Mouse (Mus musculus): ENCODE measurements at regions not wholly inside any gene's neighbourhood (a gene's known extent, or its start where the extent isn't known, plus 50 kb on each side); places are given as distances from the start of the nearest gene placed in this dataset.

DNA sequence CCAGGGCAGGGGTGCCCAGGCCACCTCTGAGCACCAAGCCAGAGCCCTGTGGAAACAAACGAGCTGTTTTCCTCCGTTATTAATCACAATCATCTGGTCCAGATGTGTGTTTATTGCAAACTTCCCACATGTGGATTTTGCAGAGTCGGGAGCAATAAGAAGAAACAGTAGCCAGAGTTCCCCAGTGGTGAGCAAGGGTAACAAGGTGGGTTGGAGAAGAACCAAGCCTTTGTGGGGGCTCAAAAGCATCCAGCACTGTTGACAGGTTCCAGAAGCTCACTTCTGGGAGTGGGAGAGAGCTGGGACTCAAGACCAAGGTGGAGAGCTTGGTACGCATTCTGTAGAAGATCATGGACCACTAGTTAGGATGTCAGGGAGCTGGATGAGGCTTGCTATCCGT lies 63.6 kb downstream of the Hif1an start:
- no peak for DNase-seq (ENCODE audit: low spot score in 2 of 2)

DNA sequence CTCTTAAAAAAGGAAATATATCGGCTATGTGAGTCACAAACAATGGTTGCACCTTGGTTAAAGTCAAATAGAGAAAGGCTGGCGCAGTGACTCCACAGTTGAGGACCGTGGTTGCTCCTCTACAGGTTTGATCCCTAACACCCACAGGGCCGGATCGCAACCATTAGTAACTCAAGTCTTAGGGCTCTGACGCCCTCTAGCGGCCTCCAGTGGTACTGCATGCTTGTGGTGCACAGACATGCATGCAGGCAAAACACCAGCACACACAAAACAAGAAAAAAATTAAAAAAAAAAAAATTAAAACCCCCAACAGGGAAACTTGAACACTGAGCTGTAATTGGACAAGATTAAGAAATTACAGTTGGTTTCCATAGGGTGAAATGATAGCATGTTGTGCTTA lies 67.1 kb downstream of the Hif1an start:
- no peak for DNase-seq (ENCODE audit: low spot score in 2 of 2)

DNA sequence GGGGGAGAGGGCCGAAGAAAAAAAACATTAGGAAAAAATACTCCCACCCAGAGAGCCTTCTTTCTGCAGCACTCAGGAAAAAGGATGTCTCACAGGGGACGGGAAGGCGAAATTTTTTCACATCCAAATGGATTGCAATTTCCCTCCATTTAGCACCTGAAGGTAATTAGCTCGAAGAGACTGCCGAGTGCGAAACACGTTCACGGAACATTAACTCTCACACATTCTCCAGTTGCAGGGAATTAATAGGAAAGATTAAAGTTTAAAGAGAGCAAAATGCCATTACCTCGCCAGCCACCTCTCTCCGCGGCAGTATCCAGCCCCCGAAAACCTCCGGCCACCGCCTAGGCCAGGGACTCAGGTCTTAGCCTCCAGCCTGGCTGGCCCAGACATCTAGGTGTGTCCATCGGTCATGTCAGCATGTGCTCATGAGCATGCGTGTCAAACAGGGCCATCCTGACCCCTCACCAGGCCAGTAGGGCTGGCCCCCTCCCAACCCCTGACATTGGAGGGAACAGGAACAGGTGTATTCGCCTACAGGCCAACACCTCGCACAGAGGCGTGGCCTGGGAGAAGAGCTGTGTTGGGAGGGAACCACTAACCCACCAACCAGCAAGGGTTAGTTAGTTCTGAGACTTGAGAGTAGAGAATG lies 68.8 kb downstream of the Hif1an start:
- no peak for DNase-seq (ENCODE audit: low spot score in 2 of 2)

DNA sequence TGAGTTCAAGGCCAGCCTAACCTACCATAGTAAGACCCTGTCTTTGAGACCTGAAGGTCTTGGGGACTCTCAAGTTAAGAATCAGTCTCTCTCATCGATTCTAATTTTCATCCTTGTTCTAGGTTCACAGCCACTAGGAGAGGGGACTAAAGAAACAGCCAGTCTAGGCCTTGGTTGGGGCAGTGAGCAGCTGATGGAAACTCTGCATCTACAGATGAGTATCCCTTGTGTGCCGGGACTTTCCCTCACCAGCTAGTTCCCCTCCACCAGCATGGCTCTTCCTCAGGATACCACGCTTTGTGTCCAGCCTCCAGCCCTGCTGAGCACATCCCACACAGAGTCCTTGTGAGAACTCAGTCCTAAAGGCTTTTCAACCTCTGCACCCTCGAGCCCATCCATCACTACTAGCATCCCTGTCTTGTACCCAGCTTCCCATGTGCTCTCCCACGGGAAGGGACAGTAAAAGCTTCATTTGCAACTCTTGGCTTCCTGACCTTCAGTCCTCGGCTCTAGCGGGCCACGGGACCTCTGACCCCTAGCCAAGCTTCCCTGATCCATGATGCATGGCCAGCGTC lies 74.6 kb downstream of the Hif1an start:
- no peak for DNase-seq (ENCODE audit: low spot score in 2 of 2)

DNA sequence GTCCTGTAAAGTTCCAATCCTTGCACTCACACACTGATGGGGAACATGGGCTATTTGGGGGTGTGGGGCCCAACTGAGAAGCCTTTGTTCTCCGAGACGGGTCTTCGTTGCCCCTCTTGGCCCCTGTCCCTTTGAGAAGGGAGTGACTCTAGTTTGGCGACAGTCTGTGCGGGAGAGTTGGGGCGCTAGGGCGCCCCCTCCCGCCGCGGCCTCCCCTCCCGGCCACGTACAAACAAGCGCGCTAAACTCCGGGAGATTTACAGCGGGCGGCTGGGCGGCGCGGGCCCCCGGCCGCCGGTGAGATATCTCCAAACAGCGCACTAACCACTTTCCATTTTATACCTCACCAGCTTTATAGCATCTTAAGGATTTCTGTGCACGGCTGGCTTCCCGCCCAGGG lies 77.4 kb downstream of the Hif1an start:
- DNase-seq (ENCODE audit: low spot score in 2 of 2), result no peak

DNA sequence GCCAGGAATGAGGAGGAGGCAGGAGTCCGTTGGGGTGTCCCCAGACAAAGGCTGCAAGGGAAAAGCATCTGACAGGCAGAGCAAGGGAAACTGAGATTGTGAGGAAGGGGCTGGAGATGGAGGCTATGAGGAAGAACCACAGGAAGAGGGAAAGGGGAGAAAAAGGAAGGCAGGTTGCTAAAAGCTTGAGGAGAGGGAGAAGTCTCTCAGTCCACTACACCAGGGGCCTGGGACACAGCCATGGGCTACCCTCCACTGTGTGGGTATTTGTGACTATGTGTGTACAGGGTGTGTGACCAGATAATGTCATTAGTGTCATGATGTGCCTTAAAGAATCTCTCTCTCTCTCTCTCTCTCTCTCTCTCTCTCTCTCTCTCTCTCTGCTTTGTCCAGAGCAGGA lies 77.9 kb downstream of the Hif1an start:
- no peak for DNase-seq (ENCODE audit: low spot score in 2 of 2)

DNA sequence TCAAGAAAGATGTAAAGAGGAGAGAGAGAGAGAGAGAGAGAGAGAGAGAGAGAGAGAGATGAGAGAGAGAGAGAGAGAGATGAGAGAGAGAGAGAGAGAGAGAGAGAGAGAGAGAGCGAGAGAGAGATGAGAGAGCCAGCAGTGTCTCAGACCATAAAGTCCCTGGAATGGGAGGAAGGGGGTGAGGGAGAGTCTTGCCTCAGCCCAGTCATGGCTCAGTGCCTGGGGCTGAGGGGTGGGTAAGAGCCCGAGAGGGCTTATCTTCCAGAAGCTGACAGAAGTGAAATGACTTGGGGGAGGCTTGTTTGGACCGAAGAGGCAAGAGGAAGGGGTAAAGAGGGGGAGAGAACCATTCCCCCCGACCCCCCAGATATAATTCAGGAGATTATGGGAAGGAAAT lies 79.6 kb downstream of the Hif1an start:
- no peak for DNase-seq (ENCODE audit: low spot score in 2 of 2)

DNA sequence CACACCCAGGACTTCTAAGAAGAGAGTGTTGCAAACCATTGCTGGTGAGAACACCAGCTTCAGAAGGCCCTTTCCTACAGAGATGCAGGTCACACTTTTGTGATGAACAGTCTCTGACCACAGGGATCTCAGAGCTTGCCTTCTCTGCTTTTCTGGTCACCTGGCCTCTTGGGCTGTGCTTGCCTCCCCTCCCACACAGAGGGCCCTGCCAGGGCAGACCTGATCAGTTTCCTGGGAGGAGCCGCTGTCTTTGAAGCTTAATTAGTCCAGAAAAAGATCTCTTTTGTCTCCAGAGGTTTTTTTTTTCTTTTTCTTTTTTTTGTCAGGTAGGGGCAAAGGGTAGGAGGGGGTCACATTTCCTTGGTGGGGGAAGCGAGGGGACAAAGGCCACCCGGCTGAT lies 81.7 kb downstream of the Hif1an start:
- no peak for DNase-seq (ENCODE audit: low spot score in 2 of 2)

DNA sequence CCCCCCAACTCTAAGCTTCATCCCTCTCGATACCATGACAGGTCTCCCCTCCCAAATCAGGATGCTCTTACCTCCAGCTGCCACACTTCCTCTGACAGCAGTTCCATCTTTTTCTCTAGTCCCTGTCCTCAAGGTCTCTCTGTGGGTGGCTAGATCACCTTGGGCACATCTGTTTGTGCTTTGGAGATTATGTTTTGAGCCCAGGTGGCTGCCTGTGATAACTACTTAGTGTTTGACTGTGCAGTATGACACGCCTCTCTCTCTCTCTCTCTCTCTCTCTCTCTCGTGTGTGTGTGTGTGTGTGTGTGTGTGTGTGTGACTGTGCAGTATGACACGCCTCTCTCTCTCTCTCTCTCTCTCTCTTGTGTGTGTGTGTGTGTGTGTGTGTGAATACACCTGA lies 82.3 kb downstream of the Hif1an start:
- no peak for DNase-seq (ENCODE audit: low spot score in 2 of 2)

DNA sequence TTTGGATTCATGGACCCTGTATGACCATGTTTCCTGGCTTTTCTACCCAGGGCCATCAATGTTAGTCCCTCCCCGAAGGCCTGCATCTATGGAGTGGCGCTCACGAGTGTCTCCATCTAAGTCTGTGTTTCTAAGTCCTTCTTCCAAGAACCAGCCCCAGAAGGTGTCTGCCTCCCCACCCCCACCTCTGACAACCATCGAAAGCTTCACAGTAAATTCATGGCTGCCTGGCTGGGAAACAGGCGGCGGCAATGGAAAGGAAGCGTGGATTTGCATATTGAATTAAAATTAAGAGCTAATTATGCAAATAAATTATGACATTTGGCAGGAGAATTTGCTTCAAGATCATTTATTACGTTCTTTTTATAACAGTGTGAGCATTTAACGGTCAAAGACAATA lies 83.9 kb downstream of the Hif1an start:
- no peak for DNase-seq (ENCODE audit: low spot score in 2 of 2)

DNA sequence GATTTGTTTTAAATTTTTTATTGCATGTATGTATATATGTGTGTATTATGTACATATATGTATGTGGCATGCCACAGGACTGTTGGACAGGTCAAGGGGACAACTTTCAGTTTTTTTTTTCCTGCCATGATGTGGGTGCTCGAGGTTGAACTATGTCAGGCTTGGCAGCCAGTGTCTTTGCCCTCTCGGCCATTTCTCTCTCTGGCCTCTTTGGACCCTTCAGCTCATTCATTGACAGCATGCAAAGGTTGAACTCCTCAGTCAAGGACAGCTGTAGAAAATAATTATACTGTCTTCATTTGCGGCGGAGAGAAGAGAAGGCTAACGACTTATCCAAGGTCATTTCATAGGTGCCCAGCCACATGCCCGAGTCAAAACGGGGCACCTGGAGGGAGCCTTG lies 86.6 kb downstream of the Hif1an start:
- DNase-seq (ENCODE audit: low spot score in 2 of 2), result no peak

DNA sequence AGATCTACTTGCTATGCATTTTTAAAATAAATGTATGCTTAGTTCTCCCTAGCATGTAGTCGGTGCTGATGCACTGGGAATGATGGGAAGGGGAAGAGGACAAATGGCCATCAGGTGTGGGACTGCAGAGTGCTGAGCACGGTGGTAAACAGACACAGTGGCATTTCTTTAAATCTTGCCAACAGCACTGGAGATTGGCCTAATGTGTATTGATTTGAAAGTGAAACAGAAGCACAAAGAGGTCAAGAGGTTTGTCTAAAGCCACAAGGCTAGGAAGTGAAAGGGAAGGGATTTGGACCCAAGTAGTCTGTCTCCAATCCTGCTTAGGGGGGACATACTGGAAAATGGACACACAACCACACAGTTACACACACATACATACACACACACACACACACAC lies 88.2 kb downstream of the Hif1an start:
- no peak for DNase-seq (ENCODE audit: low spot score in 2 of 2)

DNA sequence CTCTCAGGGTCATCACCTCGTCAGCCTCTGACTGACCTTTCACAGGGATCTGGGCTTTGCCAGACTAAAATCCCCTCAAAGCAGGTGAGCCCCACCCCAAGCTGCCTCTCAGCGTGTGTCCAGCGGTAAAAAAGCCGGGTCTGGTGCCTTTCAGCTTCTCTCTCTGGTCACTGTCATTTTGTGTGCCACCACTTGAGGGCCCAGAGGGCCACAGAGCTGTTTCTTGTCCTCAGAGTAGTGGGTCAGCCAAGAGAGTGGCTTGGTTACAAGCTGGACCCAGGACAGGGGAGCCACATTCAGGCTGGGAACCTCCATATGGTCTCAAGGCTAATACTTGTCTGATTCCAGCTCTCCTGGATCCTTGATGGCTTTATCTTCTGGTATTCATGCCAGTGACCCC lies 89.0 kb downstream of the Hif1an start:
- DNase-seq (ENCODE audit: low spot score in 2 of 2), result no peak

DNA sequence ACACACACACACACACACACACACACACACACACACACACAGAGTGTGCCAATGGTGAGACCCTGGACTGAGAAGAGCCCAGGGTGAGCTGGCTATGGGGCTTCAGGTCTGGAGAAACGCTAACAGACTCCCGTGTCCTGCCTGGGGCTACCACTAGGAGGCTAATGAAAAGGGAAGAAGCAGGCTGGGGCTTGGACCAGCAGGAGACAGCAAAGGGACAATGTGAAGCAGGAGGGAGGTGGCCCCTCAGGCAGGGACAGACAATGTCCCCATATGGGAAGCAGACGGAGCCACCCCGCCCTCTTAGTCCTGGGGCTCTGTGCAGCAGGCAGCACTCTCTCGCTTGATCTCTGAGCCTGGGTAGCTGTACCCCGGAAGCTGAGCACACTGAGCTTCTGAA lies 93.1 kb downstream of the Hif1an start:
- DNase-seq (ENCODE audit: low spot score in 2 of 2), result peak; percentile 22 to 23

DNA sequence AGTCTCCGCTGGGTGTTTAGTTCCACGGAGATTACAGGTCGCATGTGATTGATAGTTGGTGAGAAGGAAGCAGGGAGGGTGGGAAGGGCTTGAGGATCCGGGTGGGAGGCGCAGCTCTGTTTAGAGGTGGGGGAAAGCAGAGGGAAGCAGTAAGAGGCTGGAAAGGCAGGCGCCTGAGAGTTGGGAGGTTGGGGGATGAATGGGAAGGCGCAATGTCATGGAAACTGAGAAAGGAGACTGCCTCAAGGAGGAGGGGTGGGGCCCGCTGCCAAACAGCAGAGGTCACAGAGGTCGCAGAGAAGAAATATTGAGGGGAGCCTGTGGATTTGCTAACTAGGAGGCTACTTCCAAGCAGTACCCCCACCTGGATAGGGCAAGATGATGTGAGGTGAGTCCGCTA lies 96.5 kb upstream of the Pax2 start:
- no peak for DNase-seq (ENCODE audit: low spot score in 2 of 2)

DNA sequence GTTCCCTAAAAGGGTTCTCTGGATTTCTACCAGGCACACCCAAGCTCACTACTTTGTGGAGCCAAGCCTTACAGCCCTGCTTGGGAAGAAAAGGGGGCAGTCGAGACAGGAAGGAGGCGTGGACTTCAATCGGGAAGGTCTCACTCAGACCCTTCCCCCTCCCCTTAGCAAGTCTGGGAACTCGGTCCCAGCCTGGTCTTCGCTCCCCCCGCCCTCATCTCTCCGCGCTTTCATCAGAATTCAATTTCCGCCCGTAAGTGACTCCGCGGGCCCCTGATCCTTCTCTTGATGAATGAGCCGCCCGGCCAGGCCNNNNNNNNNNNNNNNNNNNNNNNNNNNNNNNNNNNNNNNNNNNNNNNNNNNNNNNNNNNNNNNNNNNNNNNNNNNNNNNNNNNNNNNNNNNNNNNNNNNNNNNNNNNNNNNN lies 86.3 kb upstream of the Pax2 start:
- DNase-seq (ENCODE audit: low spot score in 2 of 2), result no peak

DNA sequence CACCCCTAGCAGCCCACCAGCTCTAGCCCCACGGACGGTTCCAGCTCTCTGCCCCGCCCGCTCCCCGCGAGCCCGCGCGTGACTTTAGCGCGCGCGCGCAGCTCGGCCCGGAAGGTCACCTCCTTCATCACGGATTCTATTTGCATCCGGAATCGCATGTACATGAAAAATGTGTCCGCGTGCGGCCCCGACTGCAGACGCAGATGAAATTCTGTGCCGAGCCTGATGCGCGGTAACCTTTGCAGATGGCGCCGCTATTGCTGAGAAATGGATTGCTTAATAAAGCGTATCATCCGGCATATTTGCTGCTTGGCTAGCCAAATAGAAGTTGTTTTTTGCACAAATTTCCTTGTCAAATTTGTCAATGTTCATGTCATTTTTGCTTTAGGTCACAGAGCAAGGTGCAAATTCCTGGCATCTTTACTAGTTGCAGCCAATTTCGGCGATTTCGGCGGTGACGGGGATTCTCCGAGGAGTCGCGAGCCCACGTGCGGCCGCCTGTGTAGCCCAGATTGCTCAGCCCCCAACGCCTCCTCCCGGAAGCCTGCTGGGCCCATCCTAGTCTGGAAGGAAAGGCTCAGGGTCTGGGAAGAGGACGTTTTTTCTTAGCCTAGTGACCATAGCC lies 81.1 kb upstream of the Pax2 start:
- DNase-seq (ENCODE audit: low spot score in 2 of 2), result no peak

DNA sequence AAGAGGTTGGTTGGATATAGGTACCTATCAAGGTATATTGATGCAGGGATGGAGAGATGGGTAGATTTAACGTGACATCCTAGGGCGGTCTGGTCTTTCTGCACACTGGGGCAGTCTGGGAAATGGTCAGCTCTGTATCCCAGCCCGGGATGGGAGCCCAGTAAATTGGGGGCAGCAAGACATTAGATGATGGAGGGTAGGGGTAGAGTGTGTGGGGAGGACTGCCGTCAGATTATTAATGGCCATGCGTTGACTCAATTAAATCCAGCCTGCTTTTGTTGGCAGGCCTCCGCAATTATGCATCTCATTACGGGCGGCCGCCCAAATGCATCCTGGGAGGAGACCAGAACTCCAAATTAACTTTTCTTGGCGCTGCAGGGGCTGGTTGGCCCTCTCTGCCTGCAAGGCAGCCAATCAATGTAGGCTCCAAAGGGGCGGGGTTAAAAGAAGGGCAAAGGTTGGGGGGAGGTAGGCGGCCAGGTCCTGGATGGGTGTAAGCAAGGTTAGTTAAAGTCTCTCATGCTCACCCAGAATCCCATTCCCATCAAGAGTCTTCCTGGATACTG lies 79.2 kb upstream of the Pax2 start:
- no peak for DNase-seq (ENCODE audit: low spot score in 2 of 2)

DNA sequence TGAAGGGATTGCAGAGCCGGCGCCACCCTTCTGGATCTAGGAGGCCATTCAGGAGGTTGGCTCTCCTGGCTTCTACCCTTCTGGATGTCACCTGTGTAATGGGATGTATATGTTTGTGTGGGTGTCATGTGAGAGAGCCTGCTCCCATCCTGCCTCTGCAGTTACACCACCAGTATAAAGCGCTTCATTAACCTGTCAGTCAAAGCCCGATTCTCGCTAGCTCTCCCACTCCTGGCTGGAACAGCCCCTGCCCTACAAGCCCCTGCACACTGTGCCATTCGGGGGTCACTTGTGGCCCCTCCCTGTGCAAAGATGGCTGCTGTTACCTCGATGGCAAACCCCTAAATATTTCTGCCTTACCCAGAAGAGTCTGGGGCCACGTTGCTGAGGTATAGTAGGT lies 78.5 kb upstream of the Pax2 start:
- DNase-seq (ENCODE audit: low spot score in 2 of 2), result no peak

DNA sequence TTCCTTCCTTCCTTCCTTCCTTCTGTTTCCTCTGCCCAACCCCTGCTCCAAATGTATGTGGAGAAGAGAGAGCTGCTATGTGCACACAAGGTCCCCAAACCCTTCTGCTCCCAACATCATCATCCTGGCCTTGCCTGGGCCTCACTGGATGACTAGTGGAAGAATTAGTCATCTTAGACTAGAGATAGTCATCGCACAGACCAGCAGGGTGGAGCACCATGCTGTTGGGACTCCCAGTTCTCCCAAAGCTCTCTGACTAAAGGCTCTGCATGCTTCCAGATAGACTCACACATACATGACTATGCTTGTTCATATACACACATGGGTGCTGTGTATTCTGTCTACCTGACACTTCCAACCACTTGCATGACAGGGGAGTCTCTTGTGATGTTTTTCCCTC lies 77.2 kb upstream of the Pax2 start:
- DNase-seq (ENCODE audit: low spot score in 2 of 2), result no peak

DNA sequence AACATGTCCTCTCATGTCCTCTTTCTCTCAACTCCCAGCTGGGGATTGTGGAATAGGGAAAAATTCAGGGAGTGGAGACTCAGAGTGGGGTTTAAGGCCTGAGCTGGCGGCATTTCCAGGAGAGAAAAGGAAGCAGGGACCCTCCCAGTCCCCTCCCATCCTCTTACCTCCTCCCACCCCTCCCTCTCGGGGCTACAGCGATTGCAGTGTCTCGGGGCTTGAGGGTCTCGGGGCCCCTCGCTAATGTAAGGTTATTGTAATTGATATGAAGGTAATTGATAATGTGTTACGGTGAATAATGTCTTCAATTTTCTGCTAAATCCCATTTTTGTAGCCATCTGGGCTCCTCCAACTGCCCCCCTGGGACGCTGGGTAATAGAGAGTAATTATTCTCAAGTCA lies 74.2 kb upstream of the Pax2 start:
- DNase-seq (ENCODE audit: low spot score in 2 of 2), result no peak

DNA sequence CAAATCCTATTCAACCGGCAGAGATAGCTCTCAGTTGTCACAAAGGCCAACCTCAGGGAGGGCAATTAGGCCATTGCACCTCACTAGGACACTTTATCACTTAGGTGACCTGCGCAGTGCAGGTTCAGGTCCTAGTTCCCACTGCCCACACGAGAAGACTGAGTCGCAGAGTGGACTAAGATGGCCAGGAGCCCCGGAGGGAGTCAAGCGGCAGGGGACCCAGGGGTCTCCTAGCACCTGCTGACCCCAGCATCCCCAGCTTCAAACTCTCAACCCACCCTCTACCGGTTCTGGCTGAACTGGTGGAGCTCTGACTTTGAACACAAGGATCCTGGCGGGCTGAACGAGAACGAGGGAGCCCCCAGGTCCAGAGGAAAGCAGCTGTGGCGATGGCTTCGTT lies 72.7 kb upstream of the Pax2 start:
- DNase-seq (ENCODE audit: low spot score in 2 of 2), result no peak

DNA sequence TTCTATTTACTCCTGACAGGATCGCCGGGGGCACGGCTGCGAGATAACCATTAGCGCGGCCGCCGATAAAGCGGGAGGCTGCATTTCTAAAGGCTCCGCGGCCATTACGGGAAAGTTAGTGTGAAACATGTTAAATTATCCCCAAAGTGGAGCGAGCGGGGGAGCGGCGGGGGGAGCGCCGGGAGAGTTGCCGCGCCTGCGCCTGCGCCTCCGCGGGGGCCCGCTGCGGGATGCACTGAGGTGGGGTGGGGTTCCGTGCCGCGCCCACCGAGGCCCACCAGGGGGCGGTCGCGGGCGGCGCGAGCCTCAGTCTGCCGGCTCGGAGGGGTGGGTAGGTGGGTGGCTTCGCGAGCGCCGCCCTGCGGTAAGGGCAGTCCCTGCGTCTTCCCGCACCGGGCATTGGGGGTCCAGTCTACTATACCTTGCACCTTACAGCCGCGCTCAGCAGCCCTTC lies 71.8 kb upstream of the Pax2 start:
- DNase-seq (ENCODE audit: low spot score in 2 of 2), result no peak

Data from layer of hippocampus, postnatal 14 days (tissue).